Mouse (Mus musculus) testis, postnatal 14 days (tissue): Measurements from ENCODE around the gene Kif17.

Experiments
- DNase-seq: peaks from one replicate; pipeline ENCODE4 v3.0.0; 2021; ENCODE audit warnings: low spot score

Gene Kif17

DNA sequence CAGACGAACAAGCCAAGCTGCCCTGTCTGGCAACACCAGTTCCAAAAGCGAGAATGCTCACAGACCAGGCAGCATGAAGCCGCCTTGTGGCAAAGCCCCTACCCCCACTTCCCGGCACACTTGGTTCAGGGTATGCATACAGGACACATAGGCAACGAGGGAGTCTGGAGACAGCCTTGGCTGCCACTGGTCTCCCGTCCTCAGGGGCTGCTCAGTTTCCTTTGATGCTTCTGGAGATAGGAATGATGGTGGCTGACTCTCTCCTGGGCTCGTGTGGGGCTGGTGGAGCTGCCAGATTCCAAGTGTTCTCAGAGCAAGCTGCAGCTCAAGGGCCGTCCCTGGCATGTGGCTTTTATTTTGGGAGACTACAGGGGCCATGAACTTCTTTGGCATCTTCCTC is 91.2 kb downstream of the Kif17 start:
- DNase-seq, result no peak

GRCm38 (mm10) chr4:138342048-138342447 is 91.8 kb downstream of the Kif17 start:
- no peak for DNase-seq

GRCm38 (mm10) chr4:138342778-138343177 is 92.5 kb downstream of the Kif17 start:
- DNase-seq, result no peak

DNA sequence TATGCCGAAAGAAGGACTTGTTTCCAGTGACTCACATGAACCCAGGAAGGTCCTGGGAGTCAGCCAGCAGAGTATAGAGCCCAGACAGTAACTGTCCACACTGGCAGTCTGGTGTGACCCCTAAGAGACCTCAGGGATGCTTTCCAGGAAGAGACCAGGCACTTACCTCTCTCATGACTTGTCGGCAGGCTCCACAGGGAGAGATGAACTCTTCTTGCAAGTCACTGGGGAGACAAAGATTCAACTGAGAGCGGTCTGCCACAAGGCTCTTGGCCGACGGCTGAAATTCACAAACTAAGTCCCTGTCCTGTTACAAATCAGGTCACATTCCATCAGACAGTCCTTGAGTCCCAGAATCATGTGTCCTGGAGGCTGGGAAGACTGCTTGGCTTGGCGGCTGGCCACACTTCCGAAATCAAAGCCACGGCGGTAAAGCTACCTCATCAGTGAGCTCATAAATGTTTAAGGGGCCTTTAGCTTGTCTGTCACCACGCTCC is 93.2 kb downstream of the Kif17 start:
- no peak for DNase-seq

DNA sequence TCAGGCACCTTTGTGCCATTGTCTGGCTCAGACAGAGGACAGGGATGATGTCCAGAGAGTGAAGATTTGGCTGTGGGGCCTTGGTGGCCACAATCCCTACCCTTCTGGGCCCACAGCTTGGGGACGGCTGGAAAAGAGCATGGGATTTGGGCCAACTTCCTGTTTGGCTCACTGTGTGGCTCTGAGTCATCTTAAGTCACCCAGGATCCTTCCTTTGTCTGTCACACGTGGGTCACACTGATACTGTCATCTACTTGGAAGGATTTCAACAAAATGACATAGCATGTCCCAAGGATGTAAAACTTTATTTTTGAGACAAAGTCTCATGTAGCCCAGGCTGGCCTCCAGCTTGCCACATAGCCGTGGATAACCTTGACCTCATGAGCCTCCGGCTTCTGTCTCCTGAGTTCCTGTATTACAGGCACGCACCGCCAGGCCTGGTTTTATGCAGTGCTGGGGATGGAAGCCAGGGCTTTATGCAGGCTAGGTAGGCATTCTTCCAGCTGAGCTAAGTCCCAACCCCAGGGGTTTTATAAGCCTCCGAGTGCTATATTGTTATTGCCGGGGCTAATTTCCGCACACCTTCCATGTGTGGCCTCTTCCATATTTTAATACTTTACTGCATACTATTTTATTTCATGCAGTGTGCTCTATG is 94.8 kb downstream of the Kif17 start:
- DNase-seq, result no peak

- no peak for DNase-seq
Measured at GRCm38 (mm10) chr4:138347280-138347679, 97.0 kb downstream of the Kif17 start.

- DNase-seq, result no peak
Measured at GRCm38 (mm10) chr4:138348716-138349115, 98.5 kb downstream of the Kif17 start.
